Mouse (Mus musculus) heart, postnatal 4 days (tissue): ENCODE results near the gene Cldn34c1. TPM values are rescaled to one million over a fixed set of nuclear protein-coding genes. Genes with fewer than 3 reads are reported as not detected.
"Not testable (repeated sequence)": the region's sequence is repeated elsewhere in the genome, so short reads cannot be mapped to it uniquely, and the experiment has no call there.

Source experiments
- DNase-seq: peaks from one replicate; pipeline ENCODE4 v3.0.0; 2021
- total RNA-seq, 2 experiments: library from RNA; stranded (reverse); gene quantifications; 2 replicates each; pipeline ENCODE4 v1.2.3; 2021

Gene Cldn34c1
- total RNA-seq: 10 to 100 TPM in 1 of 2 experiments, 1 to 10 TPM in 1; 6.7 to 11.4 TPM

- peak; percentile 88 for DNase-seq
Observed at GRCm38 (mm10) chrX:123103291-123104260, at the start of gene Cldn34c1. Gene Cldn34c1, plus strand, starts transcription at chrX:123103495.

DNA sequence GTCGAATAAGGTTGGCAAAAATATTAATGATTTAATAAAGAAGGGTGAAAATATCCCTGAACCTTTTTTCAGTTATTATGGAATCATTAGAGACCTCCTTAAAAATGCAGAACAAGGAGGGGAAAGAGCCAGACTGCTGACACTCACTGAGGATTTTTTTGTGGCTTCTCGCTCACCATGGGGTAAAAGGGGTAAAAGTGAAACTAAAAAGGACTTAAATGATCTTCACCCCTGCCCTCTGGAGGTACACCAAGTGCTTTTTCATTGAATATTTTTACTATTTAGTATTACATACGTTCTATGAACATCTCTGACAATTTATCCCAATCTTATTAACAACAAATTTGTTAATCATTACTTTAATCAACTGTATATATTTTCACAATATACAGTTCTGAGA, 15.9 kb upstream of the Cldn34c1 start:
- no peak for DNase-seq

GRCm38 (mm10) chrX:123102806-123103205, 489 bp upstream of the Cldn34c1 start:
- not testable (repeated sequence) for DNase-seq

GRCm38 (mm10) chrX:123104692-123105091, 1.4 kb downstream of the Cldn34c1 start:
- DNase-seq: not testable (repeated sequence)

DNA sequence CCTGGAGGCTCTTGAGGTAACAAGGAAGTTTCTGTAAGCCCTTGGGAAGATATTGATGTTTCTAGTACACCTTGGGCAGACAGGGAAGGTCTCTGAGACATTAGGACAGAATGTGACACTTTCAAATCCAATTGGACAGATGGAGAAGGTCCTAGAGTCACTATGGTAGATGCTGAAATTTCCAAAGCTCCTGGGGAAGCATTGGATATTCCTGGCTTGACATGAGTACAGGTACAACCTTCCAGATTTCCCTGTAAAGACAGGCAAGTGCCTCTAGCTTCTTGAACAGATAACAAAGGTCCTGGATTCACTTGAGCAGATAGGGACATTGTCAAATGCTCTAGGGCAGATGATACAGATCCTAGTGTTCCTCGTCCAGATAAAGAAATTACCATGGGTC, 119.1 kb downstream of the Cldn34c1 start, which contains the start of gene Srsx:
Srsx (minus strand) TSS at position 101 of the 400 bp plus-strand sequence.
- not testable (repeated sequence) for DNase-seq

Other genes starting within 250 kb of the Cldn34c1 start
- gene Gm17521, start 73.8 kb upstream of the Cldn34c1 start, total RNA-seq: not detected
- gene Srsx, start 119.0 kb downstream of the Cldn34c1 start, total RNA-seq: not detected
- not detected for gene Gm17577, start 143.4 kb downstream of the Cldn34c1 start, total RNA-seq